Mouse (Mus musculus) embryonic facial prominence, embryonic 11.5 days (tissue): Measurements from ENCODE around the gene Cd33. TPM values are rescaled to one million over a fixed set of nuclear protein-coding genes. Genes with fewer than 3 reads are reported as not detected.

Experiments
- ATAC-seq: fragments of 200-750 bp; cut with Nextera tagmentation; replicated peaks from 2 replicates; pipeline ENCODE4 v1.8.0; 2017; ENCODE audit warnings: low read depth; ENCODE audit not compliant: insufficient number of reproducible peaks, low FRiP score, low TSS enrichment
- DNase-seq: peaks from one replicate; pipeline ENCODE4 v3.0.0-alpha.2; 2015; ENCODE audit warnings: low spot score
- H3K27ac ChIP-seq: fragments of 300-500 bp; sonication (generic); replicated peaks from 2 replicates; pipeline ENCODE4 v1.5.1; 2014; ENCODE audit warnings: mild to moderate bottlenecking, low read depth, low read length, control low read depth
- H3K27me3 ChIP-seq: fragments of 300-500 bp; sonication (generic); 2 replicates; pipeline ENCODE4 v1.6.1; 2014; ENCODE audit warnings: mild to moderate bottlenecking, low read length, moderate library complexity, mixed read lengths; ENCODE audit not compliant: control insufficient read depth, insufficient read depth
- H3K36me3 ChIP-seq: fragments of 300-500 bp; sonication (generic); replicated peaks from 2 replicates; pipeline ENCODE4 v1.6.1; 2014; ENCODE audit warnings: low read depth, mild to moderate bottlenecking, low read length, moderate library complexity, mixed read lengths; ENCODE audit not compliant: control insufficient read depth, insufficient read depth
- H3K4me1 ChIP-seq: fragments of 300-500 bp; sonication (generic); 2 replicates; pipeline ENCODE4 v1.6.1; 2014; ENCODE audit warnings: low read length, mixed read lengths; ENCODE audit not compliant: control insufficient read depth, insufficient read depth
- H3K4me2 ChIP-seq: fragments of 300-500 bp; sonication (generic); 2 replicates; pipeline ENCODE4 v1.6.1; 2014; ENCODE audit warnings: low read depth, mild to moderate bottlenecking, control low read depth, low read length, moderate library complexity
- H3K4me3 ChIP-seq: fragments of 300-500 bp; sonication (generic); 2 replicates; pipeline ENCODE4 v1.5.1; 2014; ENCODE audit warnings: low read depth, low read length, control low read depth
- H3K9ac ChIP-seq: fragments of 300-500 bp; sonication (generic); replicated peaks from 2 replicates; pipeline ENCODE4 v1.6.1; 2014; ENCODE audit warnings: mild to moderate bottlenecking, control low read depth, low read length
- H3K9me3 ChIP-seq: fragments of 300-500 bp; sonication (generic); replicated peaks from 2 replicates; pipeline ENCODE4 v1.6.1; 2016; ENCODE audit warnings: mild to moderate bottlenecking, low read length, inconsistent platforms, mixed read lengths; ENCODE audit not compliant: control insufficient read depth
- WGBS: fragments of 180-500 bp; shearing (Covaris S2); extraction: QIAGEN DNeasy Blood & Tissue Kit; methylation state at CpG from one replicate; pipeline ENCODE4 v1.1.7; 2014; 5-methylcytosine and 5-hydroxymethylcytosine counted together
- polyA plus RNA-seq: library from polyadenylated mRNA; unstranded; fragments of >200 nt; fragmentation: Nextera tagmentation; extraction: Ambion mirVana; gene quantifications from 2 replicates; pipeline ENCODE4 v1.2.1, GENCODE M21; 2014

Cd33 gene
- polyA plus RNA-seq, 1 experiment from 2014 or later = 1.5 TPM

GRCm38 (mm10) chr7:43482090-43482716 is 62.0 kb downstream of the Cd33 start:
- WGBS = 64% methylated on average over 8 of the region's 8 CpGs
- Histone ChIP-seq H3K4me1 (no peaks in the 10 kb centered on the region), H3K4me3 (no peak overlapping the region), H3K27ac (no peak overlapping the region), H3K36me3 (no peaks in the 10 kb centered on the region), H3K4me2 (no peak overlapping the region), H3K27me3 (peaks cover 4% of the 10 kb centered on the region; the same call in 1 of the 2 replicates), H3K9me3 (no peaks in the 10 kb centered on the region), H3K9ac (no peak overlapping the region)
- ATAC-seq (0 out of 2 replicates have a peak, but pooled peaks have one; percentile 40), DNase-seq (no peak)

- Histone ChIP-seq H3K4me2 (no peak overlapping the region), H3K9ac (no peak overlapping the region), H3K27me3 (peaks cover 10% of the 10 kb centered on the region), H3K4me1 (no peaks in the 10 kb centered on the region), H3K36me3 (no peaks in the 10 kb centered on the region), H3K4me3 (no peak overlapping the region), H3K9me3 (no peaks in the 10 kb centered on the region), H3K27ac (no peak overlapping the region)
- WGBS = 67% methylated on average over 3 of the region's 3 CpGs
- no peak for ATAC-seq
- DNase-seq = no peak
Measured at GRCm38 (mm10) chr7:43481191-43481590, 63.0 kb downstream of the Cd33 start.

GRCm38 (mm10) chr7:43476376-43476775 is 67.9 kb downstream of the Cd33 start:
- H3K9ac ChIP-seq = no peak overlapping the region
- peaks cover 20% of the 10 kb centered on the region for H3K27me3 ChIP-seq
- DNase-seq (peak; percentile 39), ATAC-seq (peak; percentile 20; the same call in 1 of the 2 replicates)
- no peak overlapping the region for H3K4me3 ChIP-seq
- no peaks in the 10 kb centered on the region for H3K36me3 ChIP-seq
- no peak overlapping the region for H3K27ac ChIP-seq
- no peaks in the 10 kb centered on the region for H3K9me3 ChIP-seq
- no peaks in the 10 kb centered on the region for H3K4me1 ChIP-seq
- 2% methylated on average over 13 of the region's 13 CpGs for WGBS
- no peak overlapping the region for H3K4me2 ChIP-seq

GRCm38 (mm10) chr7:43475706-43476105 is 68.5 kb downstream of the Cd33 start:
- no peaks in the 10 kb centered on the region for H3K36me3 ChIP-seq
- no peak overlapping the region for H3K27ac ChIP-seq
- ATAC-seq (no peak), DNase-seq (peak; percentile 15)
- WGBS = 6% methylated on average over 23 of the region's 23 CpGs
- H3K9me3 ChIP-seq = no peaks in the 10 kb centered on the region
- H3K4me2 ChIP-seq = no peak overlapping the region
- no peak overlapping the region for H3K4me3 ChIP-seq
- H3K27me3 ChIP-seq = peaks cover 20% of the 10 kb centered on the region
- H3K4me1 ChIP-seq = no peaks in the 10 kb centered on the region
- H3K9ac ChIP-seq = no peak overlapping the region

Other genes with a start within 250 kb of the Cd33 start
- 17.9 and 20.4 TPM in 2 replicates for gene Zfp715, start 231.1 kb downstream of the Cd33 start, polyA plus RNA-seq
- 0.10 TPM in 1 of 2 replicates, not detected in the other for gene Siglecf, start 193.1 kb downstream of the Cd33 start, polyA plus RNA-seq
- 0.07 and 0.08 TPM in 2 replicates for gene Siglecg, start 136.2 kb downstream of the Cd33 start, polyA plus RNA-seq
- 0.24 and 2.4 TPM in 2 replicates for gene Lim2, start 116.8 kb downstream of the Cd33 start, polyA plus RNA-seq
- 0.43 and 0.45 TPM in 2 replicates for gene Nkg7, start 107.4 kb downstream of the Cd33 start, polyA plus RNA-seq
- not detected in 2 replicates for gene Cldnd2, start 103.6 kb downstream of the Cd33 start, polyA plus RNA-seq
- 240 and 251 TPM in 2 replicates for gene Etfb, start 100.3 kb downstream of the Cd33 start, polyA plus RNA-seq
- gene Gm45233, start 100.3 kb downstream of the Cd33 start, polyA plus RNA-seq = not detected in 2 replicates
- gene Vsig10l, start 81.3 kb downstream of the Cd33 start, polyA plus RNA-seq = 1.7 and 2.0 TPM in 2 replicates
- gene Iglon5, start 54.4 kb downstream of the Cd33 start, polyA plus RNA-seq = 1.1 and 1.5 TPM in 2 replicates
- gene 4931406B18Rik, start 38.5 kb downstream of the Cd33 start, polyA plus RNA-seq = not detected in 2 replicates
- gene Zfp658, start 17.8 kb upstream of the Cd33 start, polyA plus RNA-seq = 5.4 and 7.1 TPM in 2 replicates
- gene Zfp719, start 35.2 kb upstream of the Cd33 start, polyA plus RNA-seq = 19.3 and 19.6 TPM in 2 replicates
- gene Zfp819, start 62.7 kb upstream of the Cd33 start, polyA plus RNA-seq = 0.14 and 0.67 TPM in 2 replicates
- not detected in 2 replicates for gene Ceacam18, start 90.3 kb upstream of the Cd33 start, polyA plus RNA-seq
- 0.32 TPM in 1 of 2 replicates, not detected in the other for gene Siglece, start 115.7 kb upstream of the Cd33 start, polyA plus RNA-seq
- 8.1 and 9.1 TPM in 2 replicates for gene Ctu1, start 127.6 kb upstream of the Cd33 start, polyA plus RNA-seq
- not detected in 2 replicates for gene Klk14, start 146.0 kb upstream of the Cd33 start, polyA plus RNA-seq
- gene Klk13, start 168.1 kb upstream of the Cd33 start, polyA plus RNA-seq = 0.49 TPM in 2 replicates
- not detected in 2 replicates for gene Klk12, start 224.5 kb upstream of the Cd33 start, polyA plus RNA-seq
- gene Klk11, start 230.2 kb upstream of the Cd33 start, polyA plus RNA-seq = not detected in 2 replicates
- gene Klk10, start 236.6 kb upstream of the Cd33 start, polyA plus RNA-seq = 0.15 and 0.40 TPM in 2 replicates
- gene Klk9, start 247.5 kb upstream of the Cd33 start, polyA plus RNA-seq = not detected in 2 replicates